Mouse (Mus musculus): ENCODE measurements at regions not wholly inside any gene's neighbourhood (a gene's known extent, or its start where the extent isn't known, plus 50 kb on each side); places are given as distances from the start of the nearest gene placed in this dataset.

- DNase-seq: no peak
These were observed 50.4 kb upstream of the Ankrd34c start for GRCm38 (mm10) chr9:89788651-89789050.
